Mouse (Mus musculus) adrenal gland, postnatal 4 days (tissue): ENCODE results near the gene Camk2d. TPM values are rescaled to one million over a fixed set of nuclear protein-coding genes. Genes with fewer than 3 reads are reported as not detected.
A peak's percentile ranks its signal among the peaks of the same experiment; 100 is the strongest.

ENCODE experiments used
- DNase-seq, 2 experiments: peaks; one replicate each; pipeline ENCODE4 v3.0.0; 2021 to 2022; ENCODE audit warnings: low spot score in 2 of 2, mixed read lengths in 2 of 2
- total RNA-seq, 2 experiments: library from RNA; stranded (reverse); gene quantifications; 2 replicates each; pipeline ENCODE4 v1.2.3; 2021

The Camk2d gene
- total RNA-seq, 2 experiments from 2014 or later = 99.4 to 100 TPM

DNA sequence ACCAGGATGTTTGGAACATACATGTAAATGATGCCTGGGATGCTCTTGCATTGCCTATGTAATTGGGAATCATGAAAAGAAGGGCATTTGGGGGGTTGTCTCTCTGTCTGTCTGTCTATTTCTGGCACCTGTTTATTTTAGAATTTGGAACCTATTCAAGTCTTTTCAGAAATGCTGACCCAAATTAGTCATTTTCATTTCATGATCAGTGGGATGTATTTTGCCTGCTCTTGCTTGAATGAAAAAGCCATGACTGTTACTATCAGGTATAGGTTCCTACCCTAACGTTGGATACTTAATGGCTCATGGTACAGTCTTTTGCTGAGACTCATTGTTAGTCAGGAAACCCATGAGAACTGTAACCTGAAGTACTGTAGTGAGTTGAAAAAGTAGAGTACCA lies 144.0 kb downstream of the Camk2d start:
- DNase-seq = no peak

DNA sequence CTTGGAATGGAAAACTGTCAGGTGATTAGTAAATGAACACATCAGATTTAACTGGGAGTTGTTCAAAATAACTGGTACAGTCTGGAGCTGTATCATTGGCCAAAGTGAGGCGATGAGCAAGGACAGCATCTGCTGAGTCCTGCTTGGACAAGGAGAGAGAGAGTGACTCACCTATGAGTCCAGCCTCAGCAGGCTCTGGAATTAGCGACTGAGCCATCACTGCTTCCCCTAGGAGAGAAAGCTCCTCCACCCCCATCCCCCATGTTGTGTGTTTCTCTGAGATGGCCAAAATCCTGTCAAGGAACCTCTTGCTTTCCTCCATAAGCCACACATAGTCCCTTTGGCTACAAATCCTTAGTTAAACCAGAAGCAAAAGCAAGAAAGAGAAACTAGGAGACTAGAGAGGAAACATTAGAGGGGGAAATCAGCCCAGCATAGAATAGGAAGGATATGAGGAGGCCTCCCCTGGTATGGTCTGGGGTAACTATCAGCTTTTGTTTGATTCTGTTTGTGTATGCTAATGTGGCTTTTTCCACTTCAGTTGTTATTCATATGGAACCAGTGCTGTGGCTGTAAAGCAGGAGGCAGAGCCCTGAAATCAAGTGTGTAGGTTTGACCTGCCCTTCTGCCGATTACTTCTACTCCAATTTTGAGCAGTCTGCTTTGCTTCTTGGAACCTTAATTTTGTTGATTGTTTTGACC lies 148.5 kb downstream of the Camk2d start:
- no peak for DNase-seq

DNA sequence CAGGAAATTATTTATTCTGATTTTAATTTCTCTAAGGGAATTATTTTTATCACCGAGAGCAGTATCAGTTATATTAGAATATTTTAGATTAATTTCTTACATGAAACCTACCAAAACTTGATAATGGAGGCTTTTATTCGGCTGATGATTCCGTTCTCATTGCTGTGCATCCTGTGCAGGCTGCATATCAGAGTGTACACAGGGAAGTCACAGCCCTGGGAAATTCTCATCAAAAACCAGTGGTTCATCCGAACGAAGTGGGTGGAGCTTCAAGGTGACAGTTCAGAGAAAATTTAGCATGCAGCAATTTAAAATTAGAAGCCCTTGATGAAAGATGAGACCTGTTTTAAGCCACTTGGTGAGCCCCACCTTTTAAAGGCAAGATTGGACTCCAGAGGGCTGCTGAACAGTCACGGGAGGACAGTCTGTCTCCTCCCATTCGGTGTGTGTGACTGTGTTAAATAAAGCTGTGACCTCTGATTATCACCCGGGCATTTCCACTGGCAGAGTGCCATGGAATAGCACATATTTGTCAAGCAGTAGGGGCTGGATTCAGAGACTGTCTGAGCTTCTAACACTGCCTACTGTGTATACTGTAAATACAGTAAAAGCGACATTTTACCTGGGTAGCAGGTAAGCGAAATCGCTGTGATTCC lies 150.2 kb downstream of the Camk2d start:
- no peak for DNase-seq

DNA sequence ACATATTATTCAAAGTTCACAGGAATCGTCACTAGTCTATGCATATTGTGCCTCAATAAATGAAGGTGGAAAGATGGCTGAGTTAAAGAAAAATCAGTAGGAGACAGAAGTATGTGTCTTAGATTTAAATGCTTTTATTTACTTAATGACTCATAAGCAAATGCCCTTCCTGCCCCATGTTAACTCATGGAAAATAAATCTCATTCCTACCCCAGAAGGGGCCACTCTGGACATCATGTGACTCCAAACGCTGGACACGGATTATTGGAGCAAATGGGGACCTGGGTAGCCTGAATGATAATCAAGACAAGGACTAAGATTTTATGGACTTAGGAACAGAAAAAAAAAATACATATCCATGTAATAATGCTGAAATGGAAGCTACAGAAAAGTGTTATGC lies 151.5 kb downstream of the Camk2d start:
- DNase-seq = no peak

DNA sequence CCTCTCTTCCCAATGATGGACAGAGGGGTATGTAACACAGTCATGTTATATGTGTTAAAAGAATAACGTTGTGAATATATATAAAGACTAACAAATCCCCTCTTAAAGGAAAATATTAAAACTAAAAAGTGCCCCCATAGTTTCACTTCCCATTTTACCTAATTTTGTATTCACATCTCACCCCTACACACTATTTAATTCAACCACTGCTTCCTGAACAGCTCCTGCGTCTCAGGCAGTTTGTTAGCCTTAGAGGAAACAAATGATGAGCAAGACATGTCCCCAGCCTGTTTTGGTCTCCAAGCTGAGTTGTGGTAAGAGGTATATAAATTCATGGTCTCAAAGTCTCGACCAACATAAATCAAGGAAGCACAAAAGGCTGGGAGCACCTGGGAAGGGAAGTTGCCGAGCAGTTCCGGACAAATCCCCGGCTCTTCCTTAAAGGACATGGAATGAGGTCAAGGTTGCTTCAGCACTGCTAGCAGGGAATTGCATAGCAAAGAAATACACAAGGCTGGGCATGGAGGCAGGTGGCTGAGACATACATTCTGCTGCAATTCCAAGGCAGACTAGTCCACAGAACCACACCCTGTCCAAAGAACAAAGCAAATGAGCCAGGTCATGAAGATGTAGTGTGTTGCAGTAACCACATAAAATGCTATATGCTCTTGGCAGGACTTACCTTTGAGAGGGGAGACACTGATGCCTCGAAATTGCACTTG lies 155.4 kb downstream of the Camk2d start:
- DNase-seq = no peak

DNA sequence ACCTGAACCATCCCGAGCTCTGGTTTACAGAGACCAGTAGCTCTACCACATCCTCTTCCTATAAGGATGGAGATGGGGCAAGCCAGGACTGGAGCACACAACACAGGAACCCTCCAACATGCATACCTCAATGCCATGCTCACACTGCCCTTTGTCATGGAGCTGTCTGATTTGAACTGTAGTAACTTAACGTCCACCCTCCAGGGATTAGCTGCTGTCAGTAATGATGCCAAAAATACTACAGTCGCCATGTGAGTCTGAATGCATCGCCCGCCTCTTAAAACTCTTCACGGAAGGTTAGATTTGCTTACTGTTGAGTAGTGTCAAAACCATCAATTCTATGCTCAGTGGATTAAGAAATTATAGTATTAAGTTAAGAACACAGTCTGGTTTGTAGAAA lies 156.9 kb downstream of the Camk2d start:
- DNase-seq = no peak

DNA sequence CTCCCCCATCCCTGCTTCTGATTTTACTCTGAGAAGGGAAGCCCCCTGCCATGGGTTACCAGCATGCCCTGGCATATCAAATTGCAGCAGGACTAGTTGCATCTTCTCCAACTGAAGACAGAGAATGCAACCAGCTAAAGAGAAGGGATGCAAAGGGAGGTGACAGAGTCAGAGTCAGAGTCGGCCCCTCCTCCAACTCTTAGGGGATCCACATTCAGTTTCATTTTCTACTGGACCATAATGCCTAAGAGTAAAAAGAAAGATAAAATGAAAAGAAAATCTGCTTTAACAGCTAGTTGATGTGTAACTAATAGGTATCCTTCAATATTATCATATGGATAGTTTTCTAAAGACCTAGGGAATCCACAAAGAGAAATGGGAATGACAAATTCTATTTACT lies 162.3 kb downstream of the Camk2d start:
- no peak for DNase-seq

DNA sequence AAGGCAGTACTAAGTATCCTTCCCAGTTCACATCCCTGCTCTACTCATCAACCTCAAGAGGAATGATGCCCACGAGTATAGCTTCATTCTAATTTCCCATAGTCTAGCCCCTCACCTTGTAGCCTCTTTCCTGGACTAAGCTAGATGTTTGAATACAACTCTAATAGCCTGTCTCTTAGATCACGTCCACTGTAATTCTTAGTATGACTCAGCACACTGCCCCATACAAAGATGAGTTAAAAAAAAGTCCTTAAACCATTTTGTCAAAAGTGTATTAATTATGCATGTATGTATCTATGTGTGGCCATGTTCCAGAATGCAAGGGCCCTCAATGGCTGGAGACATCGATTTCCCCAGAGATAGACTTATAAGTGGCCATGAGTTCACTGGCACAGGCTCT lies 164.5 kb downstream of the Camk2d start:
- DNase-seq = no peak

DNA sequence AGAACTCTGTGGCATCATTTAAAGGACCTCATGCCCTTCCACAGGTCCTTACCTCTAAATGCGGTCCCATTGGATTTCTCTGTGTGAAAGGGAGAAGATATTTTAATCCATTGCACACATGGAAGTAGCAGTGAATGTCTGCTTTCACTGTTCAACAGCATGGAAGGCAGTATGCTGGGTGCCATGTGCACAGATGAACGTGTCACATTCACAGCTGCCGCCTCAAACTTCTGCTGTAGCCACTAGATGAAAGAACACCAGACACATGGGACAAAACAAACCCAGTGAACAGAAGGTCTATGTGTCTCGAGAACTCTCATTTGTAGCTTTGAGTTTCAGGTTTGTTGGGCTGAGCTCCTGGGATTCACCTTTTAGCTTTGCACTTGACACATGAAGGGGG lies 168.6 kb downstream of the Camk2d start:
- DNase-seq = no peak

DNA sequence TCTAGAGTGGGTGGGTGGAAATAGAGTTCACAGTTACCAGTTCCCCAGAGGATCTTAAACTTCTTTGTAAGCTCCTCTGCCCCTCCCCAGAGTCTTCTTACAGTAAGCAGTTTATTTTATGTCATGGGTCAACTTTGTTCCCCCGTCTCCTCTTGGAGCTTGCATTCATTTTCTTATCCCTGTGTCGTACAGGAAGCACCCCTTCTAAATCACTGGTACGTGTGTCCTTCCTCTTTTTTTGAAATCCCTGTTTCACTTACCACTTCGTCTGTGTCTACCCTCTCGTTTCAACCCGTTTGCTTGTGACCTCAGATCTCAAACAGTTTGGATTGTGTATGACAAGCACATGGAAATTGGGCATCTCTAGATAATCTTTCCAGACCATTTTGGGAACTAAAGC lies 174.0 kb downstream of the Camk2d start:
- no peak for DNase-seq

DNA sequence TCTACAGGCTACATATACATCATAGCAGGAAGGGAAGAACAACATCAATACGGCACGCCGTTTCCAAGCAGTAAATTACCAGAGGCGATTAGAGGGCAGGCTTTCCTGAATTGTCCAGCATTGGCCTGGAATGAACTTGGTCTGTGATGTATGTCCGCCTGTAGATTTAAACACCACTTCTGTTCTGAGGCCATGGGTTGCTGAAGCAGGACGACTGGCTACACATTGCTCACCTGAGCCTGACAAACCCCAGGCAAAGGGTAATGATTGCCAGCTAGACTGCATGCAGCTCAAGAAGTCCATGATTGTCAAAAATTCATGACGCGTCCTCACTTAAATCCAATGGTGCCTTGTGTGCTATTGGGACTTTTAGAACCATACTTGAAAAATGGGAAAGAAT lies 174.9 kb downstream of the Camk2d start:
- no peak for DNase-seq

DNA sequence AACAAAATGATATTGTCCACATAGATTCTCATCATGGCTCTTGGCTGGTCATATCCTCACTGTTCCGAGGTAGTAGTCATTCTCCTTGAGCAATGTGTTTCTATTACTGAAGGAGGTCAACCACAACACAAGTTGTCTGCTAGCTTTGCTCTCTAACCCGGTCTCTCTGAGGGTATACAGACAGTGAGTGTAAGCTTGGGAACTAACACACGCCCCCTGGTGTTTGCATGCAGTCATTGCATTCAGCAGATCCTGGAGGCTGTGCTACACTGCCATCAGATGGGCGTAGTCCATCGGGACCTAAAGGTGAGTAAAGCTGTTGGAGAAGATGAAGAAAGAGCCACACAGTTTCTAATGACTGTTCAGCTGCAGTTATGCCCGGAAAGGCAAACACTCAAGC lies 175.4 kb downstream of the Camk2d start:
- DNase-seq = peak; percentile 30 to 60

DNA sequence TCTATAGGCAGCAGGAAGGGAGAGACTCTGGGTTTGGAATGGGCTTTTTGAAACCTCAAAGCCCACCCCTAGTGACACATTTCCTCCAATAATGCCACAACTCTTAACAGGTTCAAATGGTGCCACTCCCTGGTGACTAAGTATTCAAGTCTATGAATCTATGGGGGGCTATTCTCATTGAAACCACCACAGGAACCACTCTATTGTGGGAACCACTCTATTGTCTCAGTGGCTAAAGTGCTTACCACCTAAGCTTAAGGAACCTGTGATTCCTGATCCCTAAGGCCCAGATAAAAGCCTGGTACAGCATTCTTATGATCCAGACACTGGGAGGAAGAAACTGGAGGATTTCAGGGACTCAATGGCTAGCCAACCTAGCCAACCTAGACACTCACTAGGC lies 179.9 kb downstream of the Camk2d start:
- no peak for DNase-seq

DNA sequence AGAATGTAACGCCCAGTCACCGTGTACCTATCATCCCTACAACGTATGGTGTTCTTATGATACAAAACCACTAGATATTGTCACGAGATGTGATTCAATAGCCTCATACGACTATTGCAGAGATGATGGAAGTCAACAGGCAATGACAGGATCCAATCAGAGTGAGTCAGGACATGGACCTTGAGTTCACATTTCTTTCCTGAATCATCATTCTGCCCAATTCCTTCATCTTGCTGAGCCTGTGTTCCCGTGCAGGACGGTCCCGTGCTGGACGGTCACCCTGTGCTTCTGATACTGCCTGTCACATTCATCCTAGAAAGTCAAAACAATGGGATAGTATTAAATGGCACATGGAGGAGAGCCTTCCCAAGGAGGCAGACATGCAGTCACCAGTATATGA lies 181.0 kb downstream of the Camk2d start:
- no peak for DNase-seq

DNA sequence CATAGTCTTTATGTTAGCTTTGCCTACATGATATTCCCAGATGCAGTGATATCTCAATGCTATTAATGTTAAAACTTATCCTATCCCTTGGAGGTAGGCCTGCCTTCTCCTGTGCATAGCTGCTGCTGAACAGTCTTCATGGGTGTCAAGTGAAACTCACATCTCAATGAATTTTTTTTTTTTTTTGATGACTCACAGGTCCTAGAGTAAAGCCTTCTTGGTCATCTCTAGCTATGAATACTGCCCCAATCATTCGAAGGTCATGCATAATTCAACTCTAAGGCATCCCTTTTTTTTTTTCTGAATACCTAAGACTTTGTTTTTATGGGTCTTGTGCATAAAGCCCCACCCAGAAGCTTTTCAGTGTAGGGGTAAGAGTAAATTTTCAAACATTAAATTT lies 181.8 kb downstream of the Camk2d start:
- no peak for DNase-seq

DNA sequence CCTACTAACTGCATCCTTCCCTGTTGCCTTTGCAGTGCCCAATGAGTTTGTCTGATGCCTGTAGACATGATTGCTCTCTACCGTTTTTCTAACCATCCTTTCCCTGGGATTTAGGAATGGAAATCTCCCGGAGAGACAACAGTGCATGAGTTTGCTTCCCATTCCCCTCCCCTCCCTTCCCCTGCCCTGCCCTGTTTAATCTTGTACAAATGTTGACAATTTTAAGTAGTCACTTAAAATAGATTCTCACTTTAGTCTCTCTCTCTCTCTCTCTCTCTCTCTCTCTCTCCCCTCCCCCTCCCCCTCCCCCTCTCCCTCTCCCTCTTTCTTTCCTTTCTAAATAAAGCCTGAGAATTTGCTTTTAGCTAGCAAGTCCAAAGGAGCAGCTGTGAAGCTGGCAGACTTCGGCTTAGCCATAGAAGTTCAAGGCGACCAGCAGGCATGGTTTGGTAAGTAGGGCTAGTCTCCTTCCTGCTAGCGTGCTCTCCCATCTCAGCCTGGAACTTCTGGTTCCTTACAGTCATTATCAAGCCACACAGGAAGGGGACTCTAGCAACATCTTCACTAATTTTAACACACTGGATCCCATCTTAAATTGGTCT lies 184.0 kb downstream of the Camk2d start:
- DNase-seq = no peak

DNA sequence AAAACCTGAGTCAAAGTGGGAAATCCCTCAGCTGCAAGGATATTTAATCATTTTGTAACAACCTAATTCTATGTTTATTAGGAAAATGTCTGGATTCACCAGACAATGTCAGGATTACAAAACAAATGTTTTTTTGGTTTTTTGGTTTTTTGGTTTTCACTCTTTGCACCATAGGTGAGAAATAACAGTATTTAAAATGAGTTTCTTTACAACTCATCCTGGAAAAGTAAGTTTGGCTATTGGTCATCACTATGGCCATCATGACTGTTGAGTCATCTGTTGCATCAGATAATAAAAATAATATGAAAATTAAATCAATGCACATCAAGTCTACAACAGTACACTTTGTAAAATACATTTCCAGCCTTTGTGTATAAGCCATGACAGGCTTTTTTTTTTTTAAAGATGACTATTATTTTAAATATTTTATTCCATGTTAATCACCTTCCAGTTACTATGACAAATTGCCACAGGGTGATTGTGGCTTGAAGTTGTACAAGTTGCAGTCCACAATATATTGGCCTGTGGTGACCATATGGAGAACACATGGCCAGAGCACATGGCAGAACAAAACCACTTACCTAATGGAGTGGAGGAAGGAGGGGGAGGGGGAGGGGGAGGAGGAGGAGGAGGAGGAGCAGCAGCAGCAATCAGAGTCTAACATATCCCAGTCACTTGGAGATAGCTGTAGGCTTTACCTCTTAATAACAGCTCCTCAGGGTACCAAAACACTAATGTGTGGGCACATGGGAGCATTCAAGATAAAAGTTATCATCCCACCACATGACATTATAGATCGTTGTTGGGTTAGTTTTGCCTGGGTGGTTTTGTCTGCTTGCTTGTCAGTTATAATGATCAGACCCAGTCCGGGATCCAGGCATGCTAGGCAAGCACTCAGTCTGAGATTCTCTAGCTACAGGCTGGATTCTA lies 197.2 kb downstream of the Camk2d start:
- DNase-seq = no peak

DNA sequence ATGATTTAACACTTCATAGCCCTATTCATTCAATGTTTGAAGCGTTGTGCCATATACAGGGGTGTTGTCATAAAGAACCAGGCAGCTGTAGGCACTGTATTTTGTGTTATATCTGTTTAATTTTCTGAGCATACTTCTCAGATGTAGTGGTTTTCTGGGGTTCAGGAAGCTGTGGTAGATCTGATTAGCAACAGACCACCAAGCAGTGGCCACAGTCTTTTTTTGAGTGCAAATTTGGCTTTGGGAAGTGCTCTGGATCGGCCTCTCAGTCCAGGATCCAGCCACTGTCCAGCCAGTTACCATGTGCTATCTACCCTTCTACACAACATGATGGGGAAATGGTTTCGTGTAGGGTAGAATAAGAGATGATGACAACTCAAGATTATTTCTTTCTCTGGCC lies 199.8 kb downstream of the Camk2d start:
- no peak for DNase-seq

DNA sequence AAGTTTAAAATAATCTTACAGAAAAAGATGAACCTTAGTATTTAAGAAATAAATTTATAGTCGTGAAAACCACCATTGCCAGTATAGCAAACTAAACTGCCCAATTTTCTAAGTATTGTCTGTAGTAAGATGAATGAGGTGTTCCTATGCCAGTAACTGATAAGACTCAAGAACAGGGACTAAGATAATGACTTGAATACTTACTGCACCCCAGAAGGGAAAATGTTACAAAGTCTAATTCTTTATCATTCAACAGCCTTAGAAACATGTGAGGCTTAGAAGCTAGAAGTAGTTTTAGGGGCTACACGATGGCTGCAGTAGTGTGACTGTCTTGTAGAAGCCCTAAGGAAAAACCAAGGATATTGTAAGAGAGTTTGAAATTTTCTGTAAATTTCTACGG lies 200.9 kb downstream of the Camk2d start:
- no peak for DNase-seq

DNA sequence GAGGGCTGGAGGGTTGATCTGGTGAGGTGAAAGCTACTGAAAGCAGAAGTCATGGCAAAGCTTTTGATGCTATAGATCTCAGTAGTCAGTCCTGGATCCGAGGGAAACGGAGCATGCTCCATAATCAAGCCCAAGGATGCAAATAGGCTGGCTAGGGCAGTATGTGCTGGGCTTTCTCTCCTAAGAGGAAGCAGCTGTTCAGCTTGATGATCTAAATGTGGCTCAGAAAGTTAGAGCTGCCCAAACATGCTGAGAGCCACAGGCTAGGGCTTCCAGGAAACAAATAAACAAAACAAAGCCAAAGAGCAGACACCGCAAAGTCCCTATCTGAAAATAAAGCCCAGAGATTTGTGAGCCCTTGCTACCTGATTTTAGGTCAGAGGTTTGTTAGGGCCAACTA lies 201.7 kb downstream of the Camk2d start:
- no peak for DNase-seq

DNA sequence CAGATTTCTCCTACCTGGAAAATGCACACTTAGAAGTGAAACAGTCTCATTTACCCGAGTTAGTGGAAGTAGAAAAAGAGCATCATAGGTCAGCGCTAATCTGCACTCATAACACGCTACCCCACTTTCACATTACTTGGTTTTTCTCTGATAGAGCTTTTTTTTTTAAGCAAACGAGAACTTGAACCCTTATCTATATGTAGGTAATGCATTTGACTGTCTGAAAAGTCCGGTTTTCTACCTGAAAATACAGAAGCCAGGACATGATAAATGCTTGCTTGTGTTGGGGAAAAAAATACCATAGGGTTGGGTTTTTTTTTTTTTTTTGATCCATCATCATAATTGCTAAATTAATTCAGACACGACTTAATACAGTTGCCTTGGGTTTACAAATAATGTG lies 206.9 kb downstream of the Camk2d start:
- DNase-seq = no peak
